Mouse (Mus musculus): ENCODE data around the gene Mea1.

GRCm38 (mm10) chr17:46712442-46712841, 33.8 kb downstream of the Mea1 start:
- no peak for TF ChIP-seq GATA1 (IDR thresholded peaks at IDR 0.05; ENCODE audit: low read length)
- no peak for TF ChIP-seq TAL1 (IDR thresholded peaks at IDR 0.05; ENCODE audit: low read length)
